Mouse (Mus musculus) heart, embryonic 13.5 days (tissue): ENCODE data around the gene 1700001O22Rik. TPM values are rescaled to one million over a fixed set of nuclear protein-coding genes. Genes with fewer than 3 reads are reported as not detected.

ENCODE experiments used
- ATAC-seq: fragments of 200-750 bp; cut with Nextera tagmentation; 2 replicates; pipeline ENCODE4 v1.8.0; 2017; ENCODE audit warnings: moderate TSS enrichment; ENCODE audit not compliant: insufficient number of reproducible peaks, low FRiP score, low TSS enrichment; ENCODE audit errors: extremely low read depth
- H3K27ac ChIP-seq: fragments of 300-500 bp; sonication (generic); replicated peaks from 2 replicates; pipeline ENCODE4 v1.5.1; 2015; ENCODE audit warnings: moderate library complexity, mild to moderate bottlenecking, inconsistent platforms
- H3K27me3 ChIP-seq: fragments of 300-500 bp; sonication (generic); replicated peaks from 2 replicates; pipeline ENCODE4 v1.6.1; 2015; ENCODE audit warnings: mild to moderate bottlenecking, inconsistent platforms
- H3K36me3 ChIP-seq: fragments of 300-500 bp; sonication (generic); 2 replicates; pipeline ENCODE4 v1.6.1; 2015; ENCODE audit warnings: mild to moderate bottlenecking, inconsistent platforms
- H3K4me1 ChIP-seq: fragments of 300-500 bp; sonication (generic); 2 replicates; pipeline ENCODE4 v1.6.1; 2015; ENCODE audit warnings: inconsistent platforms
- H3K4me2 ChIP-seq: fragments of 300-500 bp; sonication (generic); 2 replicates; pipeline ENCODE4 v1.6.1; 2015; ENCODE audit warnings: inconsistent platforms, mild to moderate bottlenecking, moderate library complexity
- H3K4me3 ChIP-seq: fragments of 300-500 bp; sonication (generic); 2 replicates; pipeline ENCODE4 v1.5.1; 2015; ENCODE audit warnings: moderate library complexity, mild to moderate bottlenecking, inconsistent platforms
- H3K9ac ChIP-seq: fragments of 300-500 bp; sonication (generic); 2 replicates; pipeline ENCODE4 v1.6.1; 2015; ENCODE audit warnings: inconsistent platforms, mild to moderate bottlenecking, moderate library complexity
- H3K9me3 ChIP-seq: fragments of 300-500 bp; sonication (generic); 2 replicates; pipeline ENCODE4 v1.6.1; 2016; ENCODE audit warnings: inconsistent platforms
- WGBS: fragments of 180-500 bp; shearing (Covaris S2); methylation state at CpG from one replicate; pipeline ENCODE4 v1.1.7; 2015; ENCODE audit warnings: mixed read lengths; 5-methylcytosine and 5-hydroxymethylcytosine counted together
- polyA plus RNA-seq: library from polyadenylated mRNA; unstranded; fragments of >200 nt; fragmentation: Nextera tagmentation; extraction: Ambion mirVana; gene quantifications from 2 replicates; pipeline ENCODE4 v1.2.1, GENCODE M21; 2015

The 1700001O22Rik gene
- polyA plus RNA-seq, 1 experiment from 2014 or later, result 1.7 TPM

DNA sequence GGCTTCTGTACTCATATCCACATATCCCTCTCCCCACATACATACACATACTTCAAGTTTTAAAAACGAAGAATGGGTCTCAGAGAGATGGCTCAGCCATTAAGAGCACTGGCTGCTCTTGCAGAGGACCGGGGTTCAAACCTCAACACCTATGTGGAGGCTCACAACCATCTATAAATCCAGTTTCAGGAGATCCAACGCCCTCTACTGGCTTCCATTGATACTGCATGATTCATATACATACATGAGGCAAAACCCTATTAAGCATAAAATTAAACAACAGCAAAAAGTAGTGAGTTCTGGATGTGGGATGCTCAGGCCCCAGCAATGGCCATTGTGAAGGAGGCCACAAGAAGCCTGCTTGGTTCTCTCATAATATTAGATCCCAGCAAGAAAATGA lies 27.5 kb downstream of the 1700001O22Rik start:
- no peak overlapping the region for H3K4me3 ChIP-seq
- WGBS, result 57% methylated on average over 3 of the region's 3 CpGs
- H3K27me3 ChIP-seq, result no peaks in the 10 kb centered on the region
- H3K9me3 ChIP-seq, result no peaks in the 10 kb centered on the region
- H3K27ac ChIP-seq, result no peak overlapping the region
- H3K36me3 ChIP-seq, result no peaks in the 10 kb centered on the region
- no peak for ATAC-seq
- no peak overlapping the region for H3K4me2 ChIP-seq
- peaks cover 54% of the 10 kb centered on the region for H3K4me1 ChIP-seq
- no peak overlapping the region for H3K9ac ChIP-seq

DNA sequence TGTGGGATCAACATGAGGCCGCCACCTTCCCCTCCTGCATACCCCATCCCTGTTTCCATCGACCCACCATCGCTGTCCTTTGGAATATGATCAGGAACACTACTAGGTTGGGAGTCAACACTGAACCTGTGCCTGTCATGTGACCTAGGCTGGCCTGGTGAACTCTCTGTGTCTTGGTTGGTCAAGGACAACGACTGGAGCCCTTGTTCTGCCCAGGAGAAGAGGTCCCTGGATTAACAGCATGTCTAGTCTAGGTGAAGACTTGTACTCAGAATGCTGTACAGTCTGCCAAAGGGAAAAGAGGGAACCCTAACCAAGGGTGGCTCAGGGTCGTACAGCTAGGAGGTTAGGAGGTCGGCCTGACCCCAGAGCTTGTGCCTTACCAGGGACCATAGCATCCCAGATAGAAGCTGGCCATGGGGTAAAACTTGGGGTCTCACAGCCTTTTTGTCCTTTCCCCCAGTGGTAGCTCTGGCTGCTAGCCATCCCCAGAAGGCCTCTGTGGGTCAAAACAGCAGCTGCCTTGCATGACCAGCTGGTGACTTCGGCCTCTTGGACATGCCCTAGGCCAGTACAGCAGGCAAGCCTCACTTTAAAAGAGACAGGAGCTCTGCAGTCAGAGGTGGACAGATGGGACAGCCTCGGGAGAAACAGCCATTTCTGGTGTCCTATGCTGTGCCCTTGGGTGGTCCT lies 30.0 kb downstream of the 1700001O22Rik start:
- Histone ChIP-seq H3K4me3 (no peak overlapping the region), H3K27ac (peak overlapping the region; percentile 96), H3K9ac (no peak overlapping the region), H3K9me3 (no peaks in the 10 kb centered on the region), H3K27me3 (no peaks in the 10 kb centered on the region), H3K4me2 (peak overlapping the region; percentile 97), H3K4me1 (peaks cover 41% of the 10 kb centered on the region), H3K36me3 (no peaks in the 10 kb centered on the region)
- ATAC-seq, result no peak
- WGBS, result 76% methylated on average over 8 of the region's 8 CpGs

DNA sequence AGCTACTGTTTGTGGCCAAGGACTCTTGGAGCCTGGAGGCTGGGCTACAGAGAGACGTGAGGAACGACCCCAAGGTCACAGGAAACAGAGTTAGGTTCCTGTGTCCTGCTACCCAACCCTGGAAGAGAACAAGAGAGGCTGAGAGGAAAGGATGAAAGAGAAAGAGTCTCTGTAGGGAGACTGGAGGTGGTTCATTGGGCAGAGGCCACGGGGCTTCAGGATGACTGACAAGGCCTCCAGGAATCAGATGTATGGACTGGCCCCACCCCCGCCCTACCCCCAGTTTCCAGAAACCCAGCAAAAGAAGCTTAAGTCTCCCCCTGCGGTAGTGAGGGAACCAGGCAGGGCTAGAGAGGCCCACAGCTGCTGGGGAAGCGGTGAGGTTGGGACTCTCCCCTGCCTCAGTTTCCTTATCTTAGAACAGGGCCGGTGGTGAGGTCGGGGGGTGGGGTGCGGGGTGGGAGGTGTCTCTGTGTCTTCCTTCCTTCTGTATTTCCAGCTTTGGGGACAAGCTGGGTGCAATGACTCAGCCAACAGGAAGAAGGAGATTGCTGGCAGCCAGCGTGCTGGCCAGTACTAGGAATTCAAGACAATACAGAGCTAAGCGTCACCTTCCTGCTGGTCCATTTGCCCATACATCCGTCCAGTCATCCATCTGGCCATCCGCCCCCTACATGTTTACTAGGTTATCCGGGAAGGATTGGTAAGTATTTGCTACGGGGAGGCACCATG lies 30.7 kb downstream of the 1700001O22Rik start:
- Histone ChIP-seq H3K36me3 (no peaks in the 10 kb centered on the region), H3K9me3 (no peaks in the 10 kb centered on the region), H3K9ac (peak overlapping the region; percentile 84), H3K27ac (peak overlapping the region; percentile 96), H3K27me3 (no peaks in the 10 kb centered on the region), H3K4me2 (peak overlapping the region; percentile 97), H3K4me1 (peaks cover 49% of the 10 kb centered on the region), H3K4me3 (peak overlapping the region; percentile 13; the same call in 1 of the 2 replicates)
- WGBS, result 34% methylated on average over 15 of the region's 15 CpGs
- ATAC-seq, result 0 out of 2 replicates have a peak, but pooled peaks have one; percentile 17

DNA sequence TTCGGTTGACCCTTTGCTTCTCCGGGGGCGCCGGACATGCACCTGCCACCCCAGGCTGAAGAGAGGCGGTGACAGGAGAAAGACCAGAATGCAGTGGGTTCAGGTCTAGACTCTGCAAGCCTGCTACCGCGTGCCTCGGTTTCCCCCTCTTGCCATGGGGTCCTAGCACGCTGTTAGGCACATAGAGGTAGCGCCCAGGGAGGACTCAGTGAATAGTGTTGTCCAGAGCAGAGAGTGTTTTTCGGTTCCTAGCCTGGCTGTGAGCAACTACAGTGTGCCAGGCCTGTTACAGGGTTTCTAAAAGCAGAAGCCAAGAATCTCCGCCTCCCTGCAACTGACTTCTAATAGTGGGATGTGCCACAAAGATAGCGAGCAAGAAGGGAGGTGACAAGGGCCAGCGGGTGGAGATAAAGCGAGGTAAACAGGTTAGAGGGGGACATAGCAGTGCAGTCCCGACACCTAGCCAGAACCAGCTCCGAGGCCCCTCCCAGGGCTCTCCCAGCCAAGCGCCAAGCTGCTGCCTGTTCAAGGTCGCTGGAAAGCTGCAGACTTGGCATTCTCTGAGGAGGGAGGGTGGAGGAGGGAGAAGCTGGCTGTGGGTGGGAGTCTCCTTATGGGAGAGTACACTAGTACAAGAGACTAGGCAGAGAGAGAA lies 31.5 kb downstream of the 1700001O22Rik start:
- Histone ChIP-seq H3K4me2 (peak overlapping the region; percentile 97), H3K9ac (peak overlapping the region; percentile 84), H3K4me3 (peak overlapping the region; percentile 66), H3K9me3 (no peaks in the 10 kb centered on the region), H3K27me3 (no peaks in the 10 kb centered on the region), H3K4me1 (peaks cover 52% of the 10 kb centered on the region), H3K27ac (peak overlapping the region; percentile 96), H3K36me3 (no peaks in the 10 kb centered on the region)
- ATAC-seq, result peak; percentile 47
- 3% methylated on average over 19 of the region's 19 CpGs for WGBS

DNA sequence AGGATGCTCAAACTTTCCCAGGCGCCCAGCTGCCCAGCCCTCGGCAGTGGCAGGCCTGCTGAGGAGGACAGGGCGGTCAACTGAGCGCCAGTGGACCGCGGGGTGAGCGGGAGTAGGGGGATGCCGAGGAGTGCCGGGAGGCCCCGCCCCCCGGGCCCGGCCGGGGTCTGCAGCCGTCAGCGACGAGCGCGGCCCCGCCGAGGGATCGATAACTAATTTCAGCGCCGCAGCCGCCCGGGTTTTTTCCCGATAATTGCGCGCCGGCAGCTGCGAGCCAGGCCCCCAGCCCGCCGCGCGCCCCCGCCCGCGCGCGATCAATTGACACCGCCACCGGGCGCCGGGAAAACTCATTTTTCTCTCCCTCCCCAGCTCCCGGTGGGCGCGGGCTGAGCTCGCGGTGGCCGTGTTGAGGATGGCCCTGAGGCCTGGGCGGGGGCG lies 32.1 kb downstream of the 1700001O22Rik start:
- Histone ChIP-seq H3K27ac (peak overlapping the region; percentile 96), H3K4me3 (peak overlapping the region; percentile 66), H3K4me1 (peaks cover 52% of the 10 kb centered on the region), H3K9ac (peak overlapping the region; percentile 84), H3K27me3 (no peaks in the 10 kb centered on the region), H3K9me3 (no peaks in the 10 kb centered on the region), H3K4me2 (peak overlapping the region; percentile 97), H3K36me3 (no peaks in the 10 kb centered on the region)
- no peak for ATAC-seq
- under 1% methylated on average over 51 of the region's 51 CpGs for WGBS

DNA sequence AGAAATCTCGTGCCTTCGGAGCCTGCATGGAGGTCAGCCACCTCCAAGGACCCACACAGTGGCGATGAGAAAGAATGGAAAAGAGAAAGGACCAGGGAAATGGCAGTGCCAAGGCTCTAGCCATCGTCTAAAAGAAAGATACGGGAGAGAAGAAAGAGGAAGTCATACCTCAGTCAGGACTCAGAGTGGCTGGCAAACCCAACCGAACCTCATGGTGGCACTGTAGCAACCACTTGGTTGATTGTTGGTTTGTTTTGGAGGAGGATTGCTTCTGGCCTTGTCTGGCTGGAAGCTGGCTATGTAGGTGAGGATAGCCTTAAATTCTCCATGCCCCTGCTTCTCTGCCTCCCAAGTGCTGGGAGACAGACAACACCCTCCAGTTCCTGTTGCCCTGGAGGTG lies 34.3 kb downstream of the 1700001O22Rik start:
- no peak for ATAC-seq
- no peaks in the 10 kb centered on the region for H3K36me3 ChIP-seq
- H3K4me1 ChIP-seq, result peaks cover 44% of the 10 kb centered on the region
- 50% methylated on average over 6 of the region's 6 CpGs for WGBS
- H3K9me3 ChIP-seq, result no peaks in the 10 kb centered on the region
- no peak overlapping the region for H3K4me3 ChIP-seq
- H3K9ac ChIP-seq, result no peak overlapping the region
- no peak overlapping the region for H3K4me2 ChIP-seq
- no peak overlapping the region for H3K27ac ChIP-seq
- no peaks in the 10 kb centered on the region for H3K27me3 ChIP-seq

DNA sequence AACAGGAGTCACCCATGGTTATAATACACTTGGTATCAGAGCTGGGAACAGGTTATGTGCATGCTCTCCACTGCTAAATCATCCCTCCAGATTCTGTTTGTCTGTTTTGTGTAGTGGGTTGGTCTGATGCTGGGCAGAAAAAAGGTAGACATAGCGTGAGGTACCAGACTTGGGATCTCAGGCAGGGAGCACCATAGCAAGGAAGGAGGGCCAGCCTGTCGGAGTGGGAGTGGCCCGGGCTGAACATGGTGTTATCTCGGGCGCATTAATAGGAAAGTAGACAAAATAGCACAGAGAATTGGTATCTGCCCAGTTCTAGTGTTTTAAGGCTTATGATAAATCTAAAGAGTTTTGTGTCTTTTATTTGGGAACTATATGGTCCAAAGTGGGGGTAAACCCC lies 34.9 kb downstream of the 1700001O22Rik start:
- Histone ChIP-seq H3K27ac (no peak overlapping the region), H3K4me2 (no peak overlapping the region), H3K9ac (no peak overlapping the region), H3K4me1 (peaks cover 39% of the 10 kb centered on the region), H3K36me3 (no peaks in the 10 kb centered on the region), H3K27me3 (no peaks in the 10 kb centered on the region), H3K4me3 (no peak overlapping the region), H3K9me3 (no peaks in the 10 kb centered on the region)
- ATAC-seq, result no peak
- WGBS, result 75% methylated on average over 5 of the region's 5 CpGs

DNA sequence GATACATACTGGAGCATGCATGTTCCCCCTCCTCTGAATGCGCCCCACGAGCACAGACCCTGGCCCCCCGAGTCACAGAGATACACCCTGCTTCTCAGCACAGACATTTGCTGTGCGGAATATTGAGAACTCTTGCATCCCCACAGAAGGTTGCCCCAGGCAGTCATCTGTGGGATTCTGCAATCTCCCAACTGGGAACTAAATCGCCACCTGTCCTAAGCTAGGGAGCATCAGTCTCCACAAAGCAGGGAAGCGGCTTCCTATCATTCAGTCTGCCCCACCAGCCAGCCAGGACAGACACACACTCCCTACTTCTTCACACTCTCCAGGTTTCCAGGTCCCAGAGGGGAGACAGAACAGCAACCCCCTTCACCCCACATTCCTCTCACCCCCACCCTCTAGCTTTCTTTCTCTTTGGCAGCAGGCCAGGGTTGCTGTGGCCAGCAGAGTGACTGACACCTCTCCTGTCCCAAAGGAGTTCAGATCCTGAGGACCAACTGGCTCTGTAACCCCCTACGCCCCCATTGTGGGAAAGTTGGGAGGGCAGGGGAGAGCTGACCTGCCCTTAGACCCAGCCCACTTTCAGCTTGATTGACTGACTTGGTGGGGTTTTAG lies 35.7 kb downstream of the 1700001O22Rik start:
- no peak overlapping the region for H3K4me3 ChIP-seq
- no peak overlapping the region for H3K27ac ChIP-seq
- no peaks in the 10 kb centered on the region for H3K36me3 ChIP-seq
- H3K9ac ChIP-seq, result peak overlapping the region; percentile 37
- no peak for ATAC-seq
- H3K4me1 ChIP-seq, result peaks cover 31% of the 10 kb centered on the region
- no peaks in the 10 kb centered on the region for H3K27me3 ChIP-seq
- WGBS, result 77% methylated on average over 7 of the region's 7 CpGs
- 0 out of 2 replicates have a peak, but pooled peaks cover 2% of the 10 kb centered on the region for H3K9me3 ChIP-seq
- no peak overlapping the region for H3K4me2 ChIP-seq

DNA sequence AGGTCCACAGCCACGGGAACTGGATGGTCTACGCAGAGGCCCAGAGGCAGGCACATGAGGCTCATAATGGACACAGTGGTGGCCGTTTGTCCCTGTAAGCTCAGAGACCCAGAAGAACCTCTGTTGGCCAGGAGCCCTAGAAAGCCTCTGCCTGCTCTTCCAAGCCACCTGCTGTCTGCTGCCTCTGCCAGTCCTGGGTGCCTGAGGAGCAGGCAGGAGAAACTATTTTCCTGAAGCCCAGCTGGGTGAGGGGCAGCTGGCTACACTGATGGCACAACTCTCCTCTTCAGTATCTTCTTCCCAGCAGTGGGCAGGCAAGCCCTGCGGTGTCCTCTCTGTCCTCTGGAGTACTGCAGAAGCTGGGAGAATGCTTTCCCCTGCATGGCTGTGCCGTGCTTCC lies 37.0 kb downstream of the 1700001O22Rik start:
- 0 out of 2 replicates have a peak overlapping the region, but pooled peaks have one; percentile 28 for H3K9ac ChIP-seq

DNA sequence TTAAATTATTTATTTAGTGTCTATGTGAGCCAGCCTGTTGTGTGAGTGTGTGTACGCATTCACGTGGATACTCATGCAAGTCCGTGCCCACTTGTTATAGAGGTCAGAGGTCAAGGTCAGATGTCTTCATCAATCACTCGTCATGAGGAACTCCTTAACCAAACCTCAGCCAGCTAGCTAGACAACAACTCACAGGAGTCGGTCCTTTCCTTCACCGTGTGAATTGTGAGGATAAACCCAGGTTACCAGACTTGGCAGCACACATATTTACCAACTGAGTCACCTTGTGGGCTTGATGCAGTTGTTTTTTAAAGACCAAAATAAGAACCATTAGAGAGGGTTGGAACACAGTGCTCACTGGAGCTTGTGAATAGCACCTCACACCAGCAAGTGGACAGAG lies 42.8 kb downstream of the 1700001O22Rik start:
- Histone ChIP-seq H3K27ac (peak overlapping the region; percentile 96; the same call in 1 of the 2 replicates), H3K27me3 (no peaks in the 10 kb centered on the region), H3K4me1 (peaks cover 40% of the 10 kb centered on the region), H3K36me3 (no peaks in the 10 kb centered on the region; the same call in 1 of the 2 replicates), H3K9ac (no peak overlapping the region), H3K4me2 (no peak overlapping the region), H3K9me3 (peaks cover 13% of the 10 kb centered on the region; the same call in 1 of the 2 replicates), H3K4me3 (no peak overlapping the region)
- ATAC-seq, result no peak
- 54% methylated on average over 6 of the region's 6 CpGs for WGBS

More for the DNA sequence above, 37.0 kb downstream of the 1700001O22Rik start:
- Histone ChIP-seq H3K4me3 (no peak overlapping the region), H3K36me3 (no peaks in the 10 kb centered on the region; the same call in 1 of the 2 replicates), H3K4me2 (no peak overlapping the region), H3K27ac (no peak overlapping the region), H3K27me3 (no peaks in the 10 kb centered on the region), H3K9me3 (peaks cover 10% of the 10 kb centered on the region; the same call in 1 of the 2 replicates), H3K4me1 (peaks cover 19% of the 10 kb centered on the region)
- ATAC-seq, result no peak
- WGBS, result 78% methylated on average over 5 of the region's 5 CpGs
